Mouse (Mus musculus) c-Kit-positive CD71-positive TER-119-positive erythroid progenitor cells, embryonic 14.5 days (primary cell): ENCODE measurements around the gene Ubb.
"Not testable (repeated sequence)": the region's sequence is repeated elsewhere in the genome, so short reads cannot be mapped to it uniquely, and the experiment has no call there.

Source experiments
- DNase-seq: peaks from one replicate; pipeline ENCODE4 v3.0.0-alpha.2; 2013; ENCODE audit warnings: low spot score

The Ubb gene

DNA sequence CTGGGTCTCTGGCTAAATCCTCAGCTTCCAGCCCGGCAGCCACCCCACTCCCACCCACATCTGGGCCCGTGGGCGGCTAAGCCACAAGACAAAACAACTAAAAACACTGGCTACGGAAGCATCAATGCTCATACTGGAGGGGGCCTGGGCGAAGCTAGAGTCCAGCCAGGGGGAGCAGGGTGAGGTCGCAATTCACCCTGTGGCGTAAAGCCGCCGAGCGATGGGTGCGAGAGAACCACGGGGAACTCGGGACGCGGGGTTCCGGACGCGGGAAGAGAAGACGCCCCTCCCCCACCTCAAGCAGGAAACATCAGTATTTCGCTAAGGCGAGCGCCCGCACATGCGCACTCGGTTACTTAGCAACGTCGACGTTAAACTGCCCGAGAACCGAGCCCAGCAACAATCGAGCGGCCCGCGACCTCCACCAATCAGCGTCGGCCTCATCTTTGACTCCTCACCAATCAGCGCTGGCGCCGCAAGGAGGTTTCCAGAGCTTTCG lies at the start of gene Ubb:
Gene Ubb, plus strand, starts transcription at position 445 of the 499 bp plus-strand sequence.
- DNase-seq, result peak; percentile 99

DNA sequence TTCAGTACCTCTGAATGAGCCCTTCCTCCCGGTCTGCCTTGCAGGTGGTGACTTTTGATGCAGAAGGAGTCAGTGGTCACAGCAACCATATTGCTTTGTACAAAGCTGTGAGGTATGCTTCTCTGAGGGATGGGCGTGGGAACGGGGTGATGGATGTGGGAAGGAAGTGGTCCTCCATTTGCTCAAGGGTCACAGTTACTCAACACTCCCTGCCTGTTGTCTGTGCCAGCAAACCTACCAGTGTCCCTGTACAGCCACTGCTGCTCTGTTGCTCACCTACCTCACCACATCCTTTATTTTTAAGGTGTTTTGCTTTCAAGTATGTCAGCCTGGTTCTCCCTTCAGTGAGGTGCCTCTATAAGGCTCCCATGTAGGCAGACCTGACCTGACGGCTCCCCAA lies 43.3 kb upstream of the Ubb start:
- no peak for DNase-seq

DNA sequence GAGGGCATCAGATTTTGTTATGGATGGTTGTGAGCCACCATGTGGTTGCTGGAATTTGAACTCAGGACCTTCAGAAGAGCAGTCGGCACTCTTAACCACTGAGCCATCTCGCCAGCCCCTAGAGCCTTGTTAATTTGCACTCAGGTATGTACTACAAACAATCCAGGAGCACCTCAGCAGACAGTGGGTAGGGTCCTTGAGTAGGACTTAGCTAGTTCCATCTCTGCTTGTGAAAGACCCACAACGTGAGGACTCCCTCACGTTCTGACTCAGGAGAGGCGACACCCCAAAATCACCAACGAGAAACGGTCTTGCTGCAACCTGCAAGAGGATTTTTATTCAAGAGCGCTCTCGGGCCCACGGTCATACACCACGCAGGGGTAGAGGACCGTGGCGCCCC lies 42.6 kb upstream of the Ubb start:
- not testable (repeated sequence) for DNase-seq

DNA sequence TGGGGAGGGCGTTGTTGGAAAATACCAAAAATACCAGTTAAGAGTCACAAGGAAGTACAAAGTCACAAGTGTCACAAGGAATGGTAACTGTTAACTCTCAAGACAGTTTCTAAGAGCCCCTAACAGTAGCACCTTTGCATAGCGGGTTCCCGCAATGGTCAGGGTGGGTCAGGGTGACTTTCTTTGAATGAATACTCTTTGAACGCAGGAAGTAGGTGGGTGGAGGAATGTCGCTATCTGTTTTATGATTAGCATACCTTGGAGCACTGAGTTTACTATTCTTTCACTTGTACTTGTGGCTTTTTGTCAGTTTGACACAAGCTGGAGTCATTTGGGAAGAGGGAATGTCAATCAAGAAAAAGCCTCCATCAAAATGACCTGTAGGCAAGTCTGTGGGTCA lies 42.2 kb upstream of the Ubb start:
- DNase-seq, result not testable (repeated sequence)

DNA sequence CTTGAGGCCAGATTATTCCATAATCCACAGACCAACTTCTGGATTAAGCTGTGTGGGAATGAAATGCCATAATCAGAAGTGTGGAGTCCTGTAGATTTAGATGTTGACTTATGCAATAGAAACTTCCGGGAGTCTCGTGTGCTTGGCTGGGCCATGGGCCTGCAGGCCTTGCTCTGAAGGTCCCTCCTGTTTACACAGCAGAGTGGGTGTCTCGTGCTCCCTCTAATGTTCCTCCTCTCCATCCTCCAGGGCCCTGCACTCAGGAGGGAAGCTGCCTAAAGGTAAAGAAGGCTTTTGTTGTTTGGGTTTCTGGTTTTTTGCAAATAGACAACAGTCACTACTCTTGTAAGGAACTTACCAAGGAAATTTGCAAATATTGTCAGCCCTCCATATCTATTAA lies 41.4 kb upstream of the Ubb start:
- DNase-seq, result no peak

DNA sequence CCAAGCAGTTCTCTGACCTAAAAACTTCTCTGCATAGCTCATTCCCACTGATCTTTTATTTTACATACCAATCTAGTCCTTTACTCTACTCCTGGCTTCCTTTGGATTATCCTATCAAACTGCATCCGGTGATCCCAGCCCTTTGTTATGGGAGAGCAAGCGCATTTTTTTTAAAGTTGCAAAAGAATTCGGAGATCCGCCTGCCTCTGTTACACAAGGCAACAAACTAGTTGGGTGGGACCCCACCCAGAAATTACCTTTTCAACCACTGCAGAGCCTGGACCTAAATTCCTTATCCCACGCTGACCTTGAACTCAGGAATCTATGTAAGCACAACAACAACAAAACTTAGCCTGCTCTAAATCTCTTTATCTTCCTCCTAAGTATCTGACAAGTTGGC lies 40.0 kb upstream of the Ubb start:
- DNase-seq, result no peak

DNA sequence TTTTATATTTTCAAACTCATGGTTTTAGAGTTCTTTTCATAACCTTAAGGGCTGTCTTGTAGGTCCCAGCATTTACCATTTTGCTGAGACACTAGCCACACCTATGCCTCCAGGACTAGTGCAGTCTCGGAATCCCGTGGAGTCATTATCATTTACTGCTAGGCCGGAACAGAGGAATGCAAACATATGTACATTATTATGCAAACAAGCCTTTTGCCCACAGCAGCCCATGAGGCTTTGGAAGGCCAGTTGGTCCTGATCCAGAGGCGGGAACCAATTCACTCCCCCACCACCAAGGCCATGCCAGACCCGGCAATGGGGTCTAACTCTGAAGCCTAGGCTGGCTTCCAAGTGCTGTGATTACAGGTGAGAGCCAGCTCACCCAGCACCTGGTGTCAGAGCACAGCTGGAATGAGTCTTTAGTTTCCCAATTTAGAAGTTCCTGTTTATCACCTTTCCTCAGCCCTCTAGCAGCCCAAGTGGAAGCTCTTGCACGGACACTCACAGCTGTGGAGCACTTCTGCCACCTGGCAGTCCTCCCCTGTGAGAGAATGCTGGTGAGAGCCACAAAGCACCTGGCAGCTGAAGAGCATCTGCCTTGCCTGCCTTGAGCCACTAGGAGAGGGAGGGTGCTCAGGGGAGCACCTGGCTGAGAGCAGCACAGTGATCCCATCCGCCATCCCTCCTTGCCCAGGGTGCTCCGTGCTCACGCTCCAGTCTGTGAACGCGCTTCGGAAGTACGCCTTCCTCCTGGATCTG lies 39.3 kb upstream of the Ubb start:
- DNase-seq, result no peak

DNA sequence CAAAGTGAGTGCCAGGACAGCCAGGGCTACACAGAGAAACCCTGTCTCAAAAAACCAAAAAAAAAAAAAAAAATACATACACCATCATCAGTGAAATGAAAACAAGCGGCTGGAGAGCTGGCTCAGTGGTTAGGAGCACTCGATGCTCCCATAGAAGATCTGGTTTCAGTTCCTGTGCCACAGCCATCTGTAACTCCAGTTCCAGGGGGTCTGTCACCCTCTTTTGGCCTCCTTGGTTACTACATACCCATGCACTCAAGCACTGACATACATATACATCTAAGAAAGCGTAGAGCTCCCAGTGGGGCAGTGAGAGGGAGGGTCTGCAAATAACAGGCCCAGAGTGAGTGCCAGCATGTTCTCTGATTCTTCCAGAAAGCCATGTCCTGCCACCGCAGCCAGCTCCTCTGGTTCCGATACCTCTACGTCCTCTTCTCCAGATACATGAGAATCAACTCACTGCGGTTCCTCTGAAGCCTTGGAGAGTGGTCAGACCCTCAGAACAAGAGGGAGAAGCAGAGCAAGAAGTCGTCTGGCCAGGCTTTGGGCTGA lies 38.4 kb upstream of the Ubb start:
- no peak for DNase-seq

DNA sequence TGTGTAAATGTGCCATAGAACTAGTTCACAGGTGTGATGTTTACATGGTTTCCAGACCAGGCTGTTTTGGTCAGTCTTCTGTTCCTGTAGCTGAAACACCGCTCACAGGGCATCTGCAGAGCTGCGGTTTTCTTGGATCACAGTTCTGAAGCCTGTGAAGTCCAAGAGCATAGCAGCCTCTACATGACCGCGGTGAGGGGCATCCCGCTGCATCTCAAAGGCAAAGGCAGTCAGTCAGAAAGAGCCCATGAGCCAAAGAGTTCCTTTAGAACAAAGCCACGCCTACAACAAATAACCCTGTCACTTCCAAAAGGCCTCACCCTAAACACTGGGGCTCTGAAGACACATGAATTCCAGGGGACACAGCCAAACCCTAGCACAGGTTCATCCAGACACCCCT lies 37.7 kb upstream of the Ubb start:
- DNase-seq, result no peak

DNA sequence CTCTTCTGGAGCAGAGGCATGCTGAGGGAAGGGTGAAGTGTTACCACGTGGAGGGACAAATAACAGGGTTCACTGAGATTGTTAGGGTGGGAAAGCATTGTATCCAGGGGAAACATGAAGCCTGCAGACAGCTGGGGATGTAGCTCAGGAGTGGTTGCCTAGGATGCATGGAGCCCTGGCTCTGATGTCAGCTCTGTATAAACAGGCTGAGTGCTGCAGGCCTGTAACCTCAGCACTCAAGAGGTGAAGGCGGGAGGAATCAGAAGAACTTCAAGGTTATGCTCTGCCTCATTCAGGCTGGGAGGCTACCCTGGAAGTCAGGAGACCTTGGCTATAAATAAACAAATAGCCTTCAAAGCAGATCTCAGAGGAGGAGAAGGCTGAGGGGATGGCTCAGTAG lies 32.0 kb upstream of the Ubb start:
- DNase-seq, result no peak

DNA sequence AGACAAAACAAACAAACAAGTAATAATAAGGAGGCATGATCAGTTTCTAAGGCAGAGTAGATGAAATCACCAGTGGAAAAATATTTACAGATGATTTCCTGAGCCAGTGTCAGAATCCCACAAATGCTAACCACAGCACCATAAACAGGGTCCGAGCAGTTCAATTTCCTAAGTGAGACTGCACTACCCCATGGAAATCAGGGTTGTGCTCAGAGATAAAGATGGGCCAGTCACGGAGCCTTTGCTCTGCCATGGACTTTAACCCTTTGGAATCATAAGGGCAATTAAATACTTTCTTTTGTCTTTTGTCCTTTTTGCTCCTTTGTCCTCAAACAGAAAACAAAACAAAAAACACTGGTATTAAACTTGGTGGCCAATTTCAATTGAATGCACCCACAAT lies 28.7 kb upstream of the Ubb start:
- DNase-seq, result no peak

DNA sequence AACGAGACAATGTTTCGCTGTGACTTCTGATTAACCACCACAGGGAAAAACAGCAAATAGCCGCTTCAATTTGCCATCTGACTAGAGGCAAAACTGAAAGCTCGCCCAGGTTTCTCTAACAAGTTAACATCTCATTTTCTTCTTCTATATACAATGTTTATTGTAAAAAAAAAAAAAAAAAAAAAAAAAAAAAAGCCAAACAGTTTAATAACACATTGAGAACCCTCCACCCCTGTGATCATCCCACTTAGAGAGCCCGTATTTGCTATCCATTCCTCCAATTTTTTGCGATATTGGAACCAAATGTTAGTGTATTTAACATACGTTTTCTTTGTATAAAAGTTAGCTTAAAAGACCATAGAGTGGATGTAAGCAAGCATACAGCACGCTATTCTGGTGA lies 13.9 kb upstream of the Ubb start:
- no peak for DNase-seq

DNA sequence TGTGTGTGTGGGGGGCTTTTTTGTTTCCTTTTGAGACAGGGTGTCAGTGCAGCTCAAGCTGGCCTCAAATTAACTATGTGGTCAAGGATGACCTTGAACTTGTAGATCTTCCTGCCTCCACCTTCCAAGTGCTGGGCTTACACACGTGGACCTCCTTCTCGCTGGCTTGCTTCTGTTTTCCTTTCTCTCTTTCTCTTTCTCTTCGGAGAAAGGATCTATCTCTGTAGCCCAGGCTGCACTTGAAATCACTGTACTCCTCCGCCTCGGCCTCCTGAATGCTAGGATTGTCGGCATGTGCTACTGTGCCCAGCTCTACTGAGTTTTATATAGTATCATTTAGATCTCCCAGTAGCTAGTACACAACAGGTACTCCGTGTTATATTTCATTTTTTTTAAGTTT lies 13.4 kb upstream of the Ubb start:
- DNase-seq, result no peak

DNA sequence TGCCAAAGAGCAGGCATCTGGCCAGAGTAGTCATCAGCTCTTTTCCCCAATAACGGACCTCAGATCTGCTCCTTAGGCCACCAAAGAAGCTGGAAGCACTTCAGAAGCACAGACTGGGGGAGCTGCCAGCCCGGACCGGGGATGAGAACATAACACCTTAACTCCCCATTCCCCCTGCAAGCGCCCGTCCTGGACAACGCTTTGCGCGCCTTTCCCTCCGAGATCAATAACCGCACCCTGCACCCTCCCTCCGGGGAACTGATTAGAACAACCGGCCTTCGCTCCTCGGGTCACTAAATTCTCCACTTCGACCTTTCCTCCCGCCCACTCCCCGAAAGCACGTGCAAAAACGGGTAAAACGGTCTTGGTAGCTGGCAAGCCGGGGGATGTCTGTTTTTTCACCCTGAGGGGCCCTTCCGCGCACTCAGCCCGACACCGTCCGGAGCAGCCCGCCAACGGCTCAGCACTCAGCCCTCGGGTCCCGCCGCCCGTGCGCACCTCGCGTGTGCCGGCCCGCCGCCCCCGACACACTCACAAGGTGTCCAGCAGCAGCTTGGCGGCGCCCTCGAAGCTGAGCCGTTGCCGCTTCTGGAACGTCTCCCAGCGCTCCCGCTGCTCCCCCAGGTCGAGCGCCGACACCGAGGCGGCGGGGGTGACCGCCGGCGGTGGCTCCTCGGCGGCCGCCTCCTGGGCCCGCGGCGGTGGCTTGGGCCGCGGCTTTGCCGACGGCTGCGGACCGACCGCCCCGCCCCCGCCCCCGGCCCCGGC lies 12.5 kb upstream of the Ubb start:
- peak; percentile 46 for DNase-seq

DNA sequence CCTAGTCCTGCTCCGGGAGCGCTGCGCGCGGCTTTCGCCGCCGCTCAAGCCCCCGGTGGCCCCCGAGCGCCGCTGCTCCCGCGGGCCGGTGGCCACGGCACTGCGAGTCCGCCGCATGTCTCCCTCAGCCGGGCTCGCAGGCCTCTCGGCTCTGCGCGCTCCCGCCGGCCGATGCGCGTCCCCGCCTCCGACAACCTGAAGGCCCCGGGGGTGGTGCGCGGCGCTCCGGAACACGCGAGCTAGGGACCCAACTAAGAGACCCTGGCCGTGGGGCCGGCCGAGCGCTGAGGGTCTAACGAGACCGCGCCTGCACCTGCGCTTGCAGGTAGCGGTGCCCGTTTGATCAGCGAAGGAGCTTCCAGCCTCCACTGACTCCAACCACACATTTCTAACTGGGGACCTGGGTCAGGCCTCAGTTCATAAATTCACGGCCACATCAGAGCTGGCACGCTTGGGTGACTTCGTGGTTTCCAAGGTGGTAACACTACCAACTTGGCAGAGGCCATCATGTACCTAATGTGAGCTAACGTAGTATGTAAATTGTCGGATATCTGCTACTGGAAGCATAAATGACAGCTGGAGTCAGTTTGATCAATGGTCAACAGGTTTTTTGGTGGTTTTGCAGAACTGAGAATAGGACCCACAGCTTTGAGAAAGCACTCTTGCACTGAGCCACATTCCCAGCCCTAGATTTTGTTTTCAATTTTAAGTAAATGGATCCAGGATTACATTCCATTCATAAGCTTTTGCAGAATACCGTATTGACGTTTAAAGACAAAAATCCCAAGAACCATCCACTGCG lies 11.7 kb upstream of the Ubb start, which contains the start of gene Cenpv:
Gene Cenpv, minus strand, starts transcription at position 173 of the 802 bp plus-strand sequence.
- DNase-seq, result peak; percentile 53

DNA sequence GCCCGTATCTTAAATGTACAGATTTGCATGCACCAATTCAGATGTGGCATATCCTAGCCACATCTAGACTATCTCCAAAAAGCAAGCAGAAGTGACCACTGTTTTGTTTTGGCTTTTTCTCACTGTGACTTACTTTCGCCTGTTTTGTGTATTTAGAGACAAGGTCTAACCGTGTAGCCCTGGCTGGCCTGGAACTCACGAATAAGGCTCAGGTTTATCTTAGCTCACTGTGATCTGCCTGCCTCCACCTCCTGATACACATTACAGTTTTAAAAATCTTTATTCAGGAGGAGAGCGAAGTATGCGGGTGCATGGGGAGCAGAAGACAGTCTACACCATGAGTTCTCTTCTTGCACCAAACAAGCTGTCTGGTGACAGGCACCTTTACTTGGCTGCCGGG lies 10.8 kb upstream of the Ubb start:
- DNase-seq, result no peak

DNA sequence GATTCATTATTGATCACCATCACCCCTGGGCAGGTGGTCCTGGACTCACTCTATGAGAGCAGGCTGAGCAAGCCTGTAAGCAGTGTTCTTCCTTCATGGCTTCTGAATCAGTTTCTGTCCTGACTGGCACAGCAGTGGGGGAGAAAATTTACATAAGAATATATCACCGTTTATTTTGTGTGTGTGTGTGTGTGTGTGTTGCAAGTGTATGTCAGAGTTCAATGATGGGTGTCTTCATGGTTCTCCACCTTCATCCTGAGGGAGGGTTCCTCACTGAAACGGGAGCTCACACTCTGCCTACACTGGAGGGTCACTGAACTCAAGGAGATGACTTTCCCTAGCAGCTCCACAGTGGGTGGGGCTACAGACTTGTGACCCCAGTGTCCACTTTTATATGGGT lies 10.0 kb upstream of the Ubb start:
- DNase-seq, result no peak

DNA sequence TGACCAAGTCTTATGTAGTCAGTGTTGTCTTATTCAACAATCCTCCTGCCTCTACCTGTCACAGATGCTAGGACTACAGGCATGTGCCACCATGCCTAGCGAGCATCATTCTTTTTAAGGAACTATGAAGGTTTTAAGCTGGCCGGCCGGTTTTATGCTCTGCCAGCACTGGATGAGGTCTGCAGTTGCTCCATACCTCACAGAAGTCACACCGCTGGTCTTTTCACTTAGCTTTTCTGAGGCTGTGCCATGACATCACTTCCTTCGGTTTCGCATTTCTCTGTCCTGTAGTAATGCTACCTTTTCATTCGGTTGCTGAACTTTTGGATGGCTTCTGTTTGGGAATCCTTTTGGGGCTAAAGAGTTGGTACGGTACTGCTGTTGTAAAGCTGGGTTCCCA lies 9.4 kb upstream of the Ubb start:
- no peak for DNase-seq

DNA sequence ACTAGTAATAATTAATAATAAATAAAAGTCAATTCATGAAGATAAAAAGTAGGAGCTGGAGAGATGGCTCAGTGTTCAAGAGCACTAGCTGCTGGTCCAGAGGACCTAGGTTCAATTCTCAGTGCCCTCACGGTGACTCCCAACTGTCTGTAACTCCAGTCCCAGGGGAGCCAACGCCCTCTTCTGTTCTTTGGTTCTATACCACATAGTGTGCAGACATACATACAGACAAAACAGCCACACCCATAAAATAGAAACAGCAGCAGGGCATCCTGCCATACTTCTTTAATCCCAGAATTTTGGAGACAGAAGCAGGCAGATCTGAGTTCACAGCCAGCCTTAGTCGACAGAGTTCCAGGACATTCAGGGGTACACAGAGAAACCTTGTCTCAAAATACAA lies 7.0 kb upstream of the Ubb start:
- no peak for DNase-seq

DNA sequence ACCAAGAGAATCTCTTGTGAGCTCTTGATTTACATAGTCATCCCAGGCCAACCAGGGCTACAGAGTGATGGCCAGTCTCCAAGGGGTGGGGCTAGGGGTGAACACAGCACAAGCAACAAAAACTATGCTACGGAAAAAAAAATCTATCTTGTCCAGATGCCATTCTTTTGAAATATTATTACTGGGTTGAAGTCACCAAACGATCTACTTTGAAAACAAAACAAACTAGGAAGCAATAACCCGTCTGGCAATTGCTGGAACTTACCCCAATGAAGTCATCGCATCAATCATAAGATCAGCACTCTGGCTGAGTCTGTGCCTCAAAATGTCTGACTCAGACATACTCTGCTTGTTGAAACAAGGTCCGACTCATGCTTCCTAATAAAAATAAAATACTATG lies 1.2 kb upstream of the Ubb start:
- DNase-seq, result no peak

DNA sequence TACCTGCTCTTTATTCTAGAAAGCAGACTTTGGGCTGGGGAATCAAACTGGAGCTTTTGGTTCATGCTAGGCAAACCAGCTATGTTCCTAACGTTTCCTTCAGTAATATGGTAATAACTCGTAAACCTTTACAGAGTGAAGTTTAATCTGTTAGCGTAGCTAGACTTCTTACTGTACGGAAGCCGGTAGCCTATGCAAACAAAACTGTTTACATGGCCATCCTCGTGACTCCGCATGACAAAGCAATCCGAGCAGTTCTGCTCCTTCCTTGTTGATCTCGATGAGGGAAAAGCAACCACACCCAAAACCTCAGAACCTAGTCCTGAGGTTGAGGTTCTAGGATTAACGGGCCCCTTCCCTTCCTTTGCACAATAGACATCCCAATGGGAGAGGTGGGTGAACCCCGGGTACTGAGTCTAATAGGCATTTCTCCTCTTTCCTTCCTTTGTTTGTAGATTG lies 715 bp upstream of the Ubb start:
- peak; percentile 75 for DNase-seq
